Mouse (Mus musculus) liver, embryonic 15.5 days (tissue): ENCODE measurements around the gene Stmn1. TPM values are rescaled to one million over a fixed set of nuclear protein-coding genes. Genes with fewer than 3 reads are reported as not detected.
"Not testable (repeated sequence)": the region's sequence is repeated elsewhere in the genome, so short reads cannot be mapped to it uniquely, and the experiment has no call there.

Experiments
- ATAC-seq: fragments of 200-750 bp; cut with Nextera tagmentation; 2 replicates; pipeline ENCODE4 v1.8.0; 2017; ENCODE audit warnings: moderate number of reproducible peaks, mild to moderate bottlenecking, moderate library complexity; ENCODE audit not compliant: insufficient read depth
- H3K27ac ChIP-seq: fragments of 300-500 bp; sonication (generic); replicated peaks from 2 replicates; pipeline ENCODE4 v1.5.1; 2015; ENCODE audit warnings: mild to moderate bottlenecking, inconsistent platforms
- H3K27me3 ChIP-seq: fragments of 300-500 bp; sonication (generic); 2 replicates; pipeline ENCODE4 v1.6.1; 2015; ENCODE audit warnings: mild to moderate bottlenecking, inconsistent platforms
- H3K36me3 ChIP-seq: fragments of 300-500 bp; sonication (generic); replicated peaks from 2 replicates; pipeline ENCODE4 v1.6.1; 2015; ENCODE audit warnings: moderate library complexity, mild to moderate bottlenecking, inconsistent platforms
- H3K4me1 ChIP-seq: fragments of 300-500 bp; sonication (generic); replicated peaks from 2 replicates; pipeline ENCODE4 v1.6.1; 2015; ENCODE audit warnings: inconsistent platforms
- H3K4me2 ChIP-seq: fragments of 300-500 bp; sonication (generic); 2 replicates; pipeline ENCODE4 v1.6.1; 2015; ENCODE audit warnings: moderate library complexity, mild to moderate bottlenecking, inconsistent platforms
- H3K4me3 ChIP-seq: fragments of 300-500 bp; sonication (generic); replicated peaks from 2 replicates; pipeline ENCODE4 v1.5.1; 2015; ENCODE audit warnings: mild to moderate bottlenecking, inconsistent platforms
- H3K9ac ChIP-seq: fragments of 300-500 bp; sonication (generic); 2 replicates; pipeline ENCODE4 v1.6.1; 2015; ENCODE audit warnings: moderate library complexity, mild to moderate bottlenecking, inconsistent platforms
- H3K9me3 ChIP-seq: fragments of 300-500 bp; sonication (generic); replicated peaks from 2 replicates; pipeline ENCODE4 v1.6.1; 2016; ENCODE audit warnings: inconsistent platforms
- WGBS: fragments of 180-500 bp; shearing (Covaris S2); methylation state at CpG from one replicate; pipeline ENCODE4 v1.1.7; 2015; ENCODE audit warnings: mixed read lengths; ENCODE audit not compliant: insufficient replicate concordance; 5-methylcytosine and 5-hydroxymethylcytosine counted together
- polyA plus RNA-seq: library from polyadenylated mRNA; unstranded; fragments of >200 nt; fragmentation: Nextera tagmentation; extraction: Ambion mirVana; gene quantifications from 2 replicates; pipeline ENCODE4 v1.2.1, GENCODE M21; 2015

The Stmn1 gene
- polyA plus RNA-seq, 1 experiment from 2014 or later = 432 TPM

- H3K4me2 ChIP-seq = no peak overlapping the region
- peaks cover 28% of the 10 kb centered on the region for H3K4me1 ChIP-seq
- H3K27me3 ChIP-seq = peaks cover 24% of the 10 kb centered on the region; the same call in 1 of the 2 replicates
- H3K4me3 ChIP-seq = no peak overlapping the region
- H3K27ac ChIP-seq = no peak overlapping the region
- H3K9ac ChIP-seq = no peak overlapping the region
- 67% methylated on average over 5 of the region's 5 CpGs for WGBS
- no peak for ATAC-seq
- H3K9me3 ChIP-seq = no peaks in the 10 kb centered on the region
- no peaks in the 10 kb centered on the region for H3K36me3 ChIP-seq
Measured at GRCm38 (mm10) chr4:134485151-134485900, 17.2 kb downstream of the Stmn1 start.

DNA sequence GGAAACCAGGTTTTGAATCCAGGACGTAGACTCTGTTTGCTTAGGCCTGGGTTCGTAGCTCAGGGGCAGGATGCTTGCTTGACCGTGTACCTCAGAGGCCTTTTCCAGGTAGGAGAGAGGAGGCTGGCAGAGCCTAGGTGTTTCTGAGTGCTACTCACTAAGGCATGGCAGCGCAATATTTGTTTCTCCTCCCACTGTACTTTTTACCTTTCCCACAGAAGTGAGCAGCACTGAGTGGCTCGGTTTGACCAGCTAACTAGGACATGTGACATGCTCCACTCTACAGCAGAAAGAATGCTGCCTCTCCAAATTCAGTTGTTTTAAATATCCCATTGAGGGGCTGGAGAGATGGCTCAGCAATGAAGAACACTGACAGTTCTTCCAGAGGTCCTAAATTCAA is 20.1 kb downstream of the Stmn1 start:
- Histone ChIP-seq H3K4me3 (no peak overlapping the region), H3K4me1 (peaks cover 32% of the 10 kb centered on the region), H3K4me2 (no peak overlapping the region), H3K27me3 (peaks cover 20% of the 10 kb centered on the region; the same call in 1 of the 2 replicates), H3K9ac (no peak overlapping the region), H3K27ac (0 out of 2 replicates have a peak overlapping the region, but pooled peaks have one; percentile 6), H3K36me3 (no peaks in the 10 kb centered on the region), H3K9me3 (no peaks in the 10 kb centered on the region)
- 71% methylated on average over 5 of the region's 5 CpGs for WGBS
- peak; percentile 30; the same call in 1 of the 2 replicates for ATAC-seq

DNA sequence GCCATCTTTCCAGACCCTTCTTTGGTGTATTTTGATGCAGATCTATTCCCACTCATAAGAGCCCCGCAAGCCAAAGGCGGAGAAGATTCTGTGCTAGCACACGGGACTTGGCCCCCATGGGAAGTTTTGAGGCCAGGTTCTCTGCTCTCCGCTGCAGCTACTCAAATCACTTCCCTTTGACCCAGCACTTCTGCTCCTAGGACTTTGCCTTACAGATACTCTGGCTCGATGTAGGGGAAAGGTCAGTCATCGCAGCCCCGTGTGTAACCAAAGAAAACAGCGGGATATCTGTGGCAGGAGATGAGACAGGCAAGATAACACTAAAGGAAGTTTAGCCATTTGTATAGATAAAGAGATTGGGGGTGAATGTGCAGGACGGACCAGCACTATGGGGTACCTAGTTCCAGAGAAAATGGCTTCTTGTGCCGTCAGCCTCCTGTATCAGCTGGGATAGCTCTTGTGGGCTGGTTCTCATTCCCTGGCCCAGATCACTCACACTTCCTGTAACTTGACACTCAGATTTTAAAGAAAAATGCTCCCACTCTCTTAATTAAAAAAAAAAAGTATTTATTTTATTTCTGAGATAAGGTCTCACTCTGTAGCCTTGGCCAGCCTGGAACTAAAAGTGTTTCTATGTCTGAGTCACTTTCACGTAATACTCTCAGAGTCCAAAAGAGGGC is 22.0 kb downstream of the Stmn1 start:
- Histone ChIP-seq H3K27ac (peak overlapping the region; percentile 30; the same call in 1 of the 2 replicates), H3K9ac (no peak overlapping the region), H3K9me3 (no peaks in the 10 kb centered on the region), H3K36me3 (no peaks in the 10 kb centered on the region), H3K4me2 (no peak overlapping the region), H3K4me3 (no peak overlapping the region), H3K4me1 (peaks cover 42% of the 10 kb centered on the region), H3K27me3 (peaks cover 7% of the 10 kb centered on the region; the same call in 1 of the 2 replicates)
- peak; percentile 24; the same call in 1 of the 2 replicates for ATAC-seq
- 56% methylated on average over 11 of the region's 11 CpGs for WGBS

GRCm38 (mm10) chr4:134491716-134492115 is 23.6 kb downstream of the Stmn1 start:
- peaks cover 11% of the 10 kb centered on the region; the same call in 1 of the 2 replicates for H3K27me3 ChIP-seq
- no peaks in the 10 kb centered on the region for H3K36me3 ChIP-seq
- H3K4me3 ChIP-seq = no peak overlapping the region
- H3K27ac ChIP-seq = no peak overlapping the region
- no peaks in the 10 kb centered on the region for H3K9me3 ChIP-seq
- no peak overlapping the region for H3K9ac ChIP-seq
- 55% methylated on average over 6 of the region's 6 CpGs for WGBS
- ATAC-seq = no peak
- peaks cover 52% of the 10 kb centered on the region for H3K4me1 ChIP-seq
- no peak overlapping the region for H3K4me2 ChIP-seq

GRCm38 (mm10) chr4:134494161-134494560 is 26.0 kb downstream of the Stmn1 start:
- Histone ChIP-seq H3K27me3 (peaks cover 11% of the 10 kb centered on the region; the same call in 1 of the 2 replicates), H3K4me1 (peaks cover 63% of the 10 kb centered on the region), H3K27ac (peak overlapping the region; percentile 64)
- 63% methylated on average over 6 of the region's 6 CpGs for WGBS
- not testable (repeated sequence) for H3K9ac ChIP-seq, ATAC-seq, H3K9me3 ChIP-seq, H3K36me3 ChIP-seq, H3K4me3 ChIP-seq, H3K4me2 ChIP-seq

DNA sequence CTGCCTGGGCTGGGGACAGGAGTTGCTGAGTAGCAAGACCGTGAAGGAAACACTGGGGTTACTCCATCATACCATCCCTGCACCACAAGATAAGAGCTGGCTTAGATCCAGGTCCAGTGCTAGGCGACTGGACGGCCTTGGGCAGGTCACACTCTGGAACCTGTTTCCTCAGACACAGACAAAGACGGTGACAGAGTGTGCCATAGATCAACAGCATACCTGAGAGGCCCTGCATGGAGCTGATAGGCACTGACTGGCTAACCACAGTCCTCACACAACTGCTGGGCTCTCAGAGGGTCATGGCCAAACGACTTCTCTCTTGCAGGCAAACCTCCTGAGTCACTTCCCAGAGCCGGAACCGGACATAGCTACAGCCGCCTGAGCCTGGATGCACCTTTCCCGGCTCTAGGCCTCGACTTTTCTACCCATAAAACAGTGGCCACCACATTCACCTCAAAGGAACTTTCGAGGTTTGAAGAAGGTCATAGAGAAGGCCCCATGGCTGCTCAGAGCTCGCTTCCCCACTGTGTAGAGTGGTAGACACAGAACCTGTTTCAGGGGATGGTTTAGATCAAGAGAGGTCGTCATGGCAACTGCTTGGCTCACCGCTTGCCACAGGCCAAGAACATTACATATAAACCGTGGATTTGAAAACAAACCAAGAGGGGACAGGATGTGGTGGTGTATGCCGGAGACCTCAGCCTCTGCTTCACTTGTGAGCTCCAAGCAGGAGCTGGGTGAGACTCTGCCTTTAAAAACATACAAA is 26.8 kb downstream of the Stmn1 start:
- Histone ChIP-seq H3K4me2 (no peak overlapping the region), H3K4me3 (no peak overlapping the region), H3K9ac (0 out of 2 replicates have a peak overlapping the region, but pooled peaks have one; percentile 10)

DNA sequence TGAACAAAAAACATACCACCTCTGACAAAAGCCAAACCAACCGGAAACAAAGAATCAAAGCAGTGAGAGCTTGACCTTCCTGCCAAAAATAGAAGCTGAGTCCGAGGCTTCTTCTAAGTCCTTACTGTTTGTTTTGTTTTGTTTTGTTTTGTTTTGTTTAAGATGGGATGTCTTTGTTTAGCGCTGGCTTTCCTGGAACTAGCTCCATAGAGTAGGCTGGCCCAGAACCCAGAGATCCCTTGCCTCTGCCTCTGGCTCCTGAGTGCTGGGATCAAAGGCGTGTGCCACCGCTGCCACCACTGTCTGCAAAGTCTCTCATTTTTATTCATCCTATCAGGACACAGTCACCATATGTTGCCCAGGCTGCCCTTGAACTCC is 27.4 kb downstream of the Stmn1 start:
- Histone ChIP-seq H3K9me3 (no peaks in the 10 kb centered on the region), H3K27ac (peak overlapping the region; percentile 64), H3K4me3 (no peak overlapping the region), H3K4me2 (no peak overlapping the region), H3K9ac (no peak overlapping the region), H3K4me1 (peaks cover 56% of the 10 kb centered on the region), H3K27me3 (peaks cover 11% of the 10 kb centered on the region; the same call in 1 of the 2 replicates), H3K36me3 (no peaks in the 10 kb centered on the region)
- WGBS = 61% methylated on average over 5 of the region's 5 CpGs
- ATAC-seq = no peak

More for the DNA sequence above, 26.8 kb downstream of the Stmn1 start:
- peaks cover 56% of the 10 kb centered on the region for H3K4me1 ChIP-seq
- H3K9me3 ChIP-seq = no peaks in the 10 kb centered on the region
- 14% methylated on average over 16 of the region's 16 CpGs for WGBS
- peak overlapping the region; percentile 64 for H3K27ac ChIP-seq
- H3K27me3 ChIP-seq = peaks cover 11% of the 10 kb centered on the region; the same call in 1 of the 2 replicates
- no peaks in the 10 kb centered on the region for H3K36me3 ChIP-seq
- ATAC-seq = peak; percentile 17; the same call in 1 of the 2 replicates

DNA sequence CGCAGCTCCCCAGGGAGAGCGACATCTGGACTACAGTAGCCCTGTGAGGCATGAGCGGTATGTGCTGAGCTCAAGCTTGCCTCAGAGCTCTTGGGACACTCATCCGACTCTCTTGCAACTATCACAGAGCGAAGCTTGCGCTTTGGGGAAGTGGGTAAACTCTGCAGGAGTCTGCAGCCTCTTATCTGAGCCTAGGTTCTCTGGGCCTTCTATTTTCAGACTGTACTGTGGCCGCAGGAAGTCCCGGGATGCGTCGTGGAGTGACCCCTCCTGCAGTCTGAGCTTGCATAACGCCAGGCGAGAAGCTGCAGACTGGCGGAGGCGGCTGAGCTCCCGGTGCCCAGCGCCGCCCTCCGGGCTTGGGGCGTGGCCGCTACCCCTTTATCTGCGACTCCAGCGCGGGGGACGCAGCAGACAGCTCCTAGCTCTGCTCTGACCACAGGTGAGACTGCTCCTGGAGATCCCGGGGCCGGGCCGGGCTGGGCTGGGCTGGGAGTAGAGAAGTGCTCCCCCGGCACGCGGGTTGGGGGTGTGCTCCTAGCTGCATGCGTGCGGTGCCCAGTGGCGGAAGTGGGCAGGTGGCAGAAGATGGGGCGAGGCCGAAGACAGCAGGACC is 28.6 kb downstream of the Stmn1 start, which contains the start of gene Paqr7:
Gene Paqr7 (plus strand): TSS at position 103 of the 616 bp plus-strand sequence.
- H3K4me3 ChIP-seq = peak within 1 kb of the TSS; percentile 62
- peaks cover 11% of the 10 kb centered on the region; the same call in 1 of the 2 replicates for H3K27me3 ChIP-seq
- peak within 1 kb of the TSS; percentile 47 for H3K9ac ChIP-seq
- H3K9me3 ChIP-seq = no peaks in the 10 kb centered on the region
- peaks cover 57% of the 10 kb centered on the region for H3K4me1 ChIP-seq
- peak; percentile 81 for ATAC-seq
- H3K27ac ChIP-seq = peak within 1 kb of the TSS; percentile 84
- WGBS = under 1% methylated on average over 35 of the region's 35 CpGs
- peak within 1 kb of the TSS; percentile 94 for H3K4me2 ChIP-seq
- no peaks in the 10 kb centered on the region for H3K36me3 ChIP-seq

- peak overlapping the region; percentile 94 for H3K4me2 ChIP-seq
- peak overlapping the region; percentile 47 for H3K9ac ChIP-seq
- H3K27me3 ChIP-seq = peaks cover 8% of the 10 kb centered on the region; the same call in 1 of the 2 replicates
- H3K4me1 ChIP-seq = peaks cover 59% of the 10 kb centered on the region
- peak overlapping the region; percentile 62 for H3K4me3 ChIP-seq
- H3K27ac ChIP-seq = peak overlapping the region; percentile 84
- ATAC-seq = peak; percentile 4; the same call in 1 of the 2 replicates
- 5% methylated on average over 6 of the region's 6 CpGs for WGBS
- H3K36me3 ChIP-seq = no peaks in the 10 kb centered on the region
- H3K9me3 ChIP-seq = no peaks in the 10 kb centered on the region
Measured at GRCm38 (mm10) chr4:134497223-134497622, 29.1 kb downstream of the Stmn1 start.

GRCm38 (mm10) chr4:134497986-134498731 is 30.0 kb downstream of the Stmn1 start:
- peaks cover 62% of the 10 kb centered on the region for H3K4me1 ChIP-seq
- H3K9me3 ChIP-seq = no peaks in the 10 kb centered on the region
- WGBS = 60% methylated on average over 12 of the region's 12 CpGs
- H3K4me2 ChIP-seq = peak overlapping the region; percentile 94
- H3K36me3 ChIP-seq = no peaks in the 10 kb centered on the region
- no peak overlapping the region for H3K27ac ChIP-seq
- H3K27me3 ChIP-seq = peaks cover 4% of the 10 kb centered on the region; the same call in 1 of the 2 replicates
- no peak overlapping the region for H3K9ac ChIP-seq
- H3K4me3 ChIP-seq = peak overlapping the region; percentile 62
- no peak for ATAC-seq
